Mouse (Mus musculus): ENCODE measurements at regions not wholly inside any gene's neighbourhood (a gene's known extent, or its start where the extent isn't known, plus 50 kb on each side); places are given as distances from the start of the nearest gene placed in this dataset.

DNA sequence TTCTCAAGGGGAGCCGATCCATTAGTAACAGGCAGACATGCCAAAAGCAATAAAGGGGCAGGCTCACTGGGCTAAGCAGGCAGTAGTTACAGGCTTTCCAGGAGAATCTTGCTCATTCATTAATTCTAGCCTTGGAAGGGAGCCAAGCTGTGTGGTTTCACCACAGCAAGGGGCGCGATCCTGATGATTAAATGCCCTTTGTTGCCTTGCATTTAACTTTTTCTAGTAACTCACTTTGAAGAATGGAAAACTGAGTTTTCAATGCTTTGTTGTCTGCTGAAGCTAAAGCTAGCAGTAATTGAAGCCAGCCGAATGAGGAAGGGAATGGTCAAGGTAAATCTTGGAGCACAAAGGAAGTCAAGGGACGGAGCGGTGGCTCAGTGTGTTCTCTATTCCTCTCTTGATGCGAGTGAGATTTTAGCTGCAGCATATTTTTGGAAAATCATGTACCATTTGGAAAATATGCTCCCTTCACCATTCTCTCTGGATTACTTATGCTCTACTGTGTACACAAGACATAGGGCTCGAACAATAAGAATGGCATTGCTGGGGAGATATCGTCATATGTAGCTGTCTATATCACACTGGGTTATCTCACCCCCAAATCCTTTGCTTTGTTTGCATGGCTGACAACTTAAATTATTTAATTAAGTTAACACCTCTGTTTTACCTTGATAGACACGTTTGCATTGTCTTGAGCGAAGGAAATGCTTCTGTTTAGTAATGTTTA is 1399.4 kb downstream of the Slc22a22 start:
- Histone ChIP-seq H3K27ac (no peak overlapping the region), H3K4me3 (replicated peaks; ENCODE audit: low read depth, low read length) (no peak overlapping the region), H3K4me1 (replicated peaks; ENCODE audit: insufficient read depth, low read length) (no peaks in the 10 kb centered on the region), H3K27me3 (ENCODE audit: insufficient read depth, low read length) (no peaks in the 10 kb centered on the region), H3K9me3 (replicated peaks; ENCODE audit: low read length) (no peaks in the 10 kb centered on the region), H3K9ac (ENCODE audit: low read depth, low read length) (no peak overlapping the region), H3K4me2 (ENCODE audit: low read length) (no peak overlapping the region), H3K36me3 (ENCODE audit: insufficient read depth, low read length) (no peaks in the 10 kb centered on the region)
- TF ChIP-seq CTCF (IDR thresholded peaks at IDR 0.05; ENCODE audit: low read depth), result no peak
- ATAC-seq (replicated peaks; ENCODE audit: low FRiP score, low read depth) (no peak), DNase-seq (ENCODE audit: low spot score) (peak; percentile 42)
- 59% methylated on average over 11 of the region's 11 CpGs for WGBS

DNA sequence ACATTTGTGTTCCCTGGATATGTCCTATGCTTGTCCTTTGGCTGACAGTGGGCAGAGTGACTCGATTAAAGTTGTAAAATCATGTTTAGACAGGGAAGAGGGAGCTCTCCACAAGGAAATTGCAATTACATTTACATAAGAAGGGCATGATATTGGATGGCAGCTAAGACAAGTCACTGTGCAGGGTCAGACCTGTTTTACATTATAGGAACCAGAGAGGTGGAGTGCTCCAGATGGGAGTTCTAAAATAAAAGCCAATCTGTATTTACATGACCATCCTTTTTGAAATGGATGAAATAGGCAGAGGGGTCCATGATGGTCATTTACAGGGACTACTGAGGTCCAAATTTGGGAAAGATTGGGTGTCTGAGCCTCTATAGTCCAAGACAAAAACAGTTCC is 1400.3 kb downstream of the Slc22a22 start:
- Histone ChIP-seq H3K4me3 (replicated peaks; ENCODE audit: low read depth, low read length) (no peak overlapping the region), H3K4me1 (replicated peaks; ENCODE audit: insufficient read depth, low read length) (no peaks in the 10 kb centered on the region), H3K9me3 (replicated peaks; ENCODE audit: low read length) (no peaks in the 10 kb centered on the region; the same call in 1 of the 2 replicates), H3K27ac (no peak overlapping the region), H3K9ac (ENCODE audit: low read depth, low read length) (no peak overlapping the region), H3K36me3 (ENCODE audit: insufficient read depth, low read length) (no peaks in the 10 kb centered on the region), H3K4me2 (ENCODE audit: low read length) (no peak overlapping the region), H3K27me3 (ENCODE audit: insufficient read depth, low read length) (no peaks in the 10 kb centered on the region)
- DNase-seq (ENCODE audit: low spot score), result no peak
- ATAC-seq (replicated peaks; ENCODE audit: low FRiP score, low read depth), result no peak
- WGBS, result 24% methylated on average over 1 of the region's 1 CpGs
- no peak for TF ChIP-seq CTCF (IDR thresholded peaks at IDR 0.05; ENCODE audit: low read depth)

DNA sequence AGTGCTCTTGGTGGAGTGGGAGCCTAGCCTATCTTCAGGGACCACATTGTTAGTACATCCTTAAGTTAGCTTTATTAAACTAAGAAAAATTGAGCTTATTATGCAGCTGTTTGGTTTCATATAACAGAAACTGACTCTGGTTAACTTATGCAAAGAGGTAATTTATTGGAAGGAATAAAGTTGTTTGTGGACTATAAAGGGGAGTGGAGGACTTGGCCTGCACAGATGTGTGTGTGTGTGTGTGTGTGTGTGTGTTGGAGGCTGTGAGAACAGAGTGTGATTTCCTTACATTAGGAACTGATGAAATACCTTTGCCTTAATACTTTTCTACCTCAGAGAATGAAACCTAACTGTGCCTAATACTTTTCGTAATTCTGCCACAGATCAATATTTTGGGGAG is 1400.7 kb downstream of the Slc22a22 start:
- no peak for ATAC-seq (replicated peaks; ENCODE audit: low FRiP score, low read depth)
- Histone ChIP-seq H3K27ac (no peak overlapping the region), H3K4me1 (replicated peaks; ENCODE audit: insufficient read depth, low read length) (no peaks in the 10 kb centered on the region), H3K9ac (ENCODE audit: low read depth, low read length) (no peak overlapping the region), H3K27me3 (ENCODE audit: insufficient read depth, low read length) (no peaks in the 10 kb centered on the region), H3K4me3 (replicated peaks; ENCODE audit: low read depth, low read length) (no peak overlapping the region), H3K36me3 (ENCODE audit: insufficient read depth, low read length) (no peaks in the 10 kb centered on the region), H3K4me2 (ENCODE audit: low read length) (no peak overlapping the region), H3K9me3 (replicated peaks; ENCODE audit: low read length) (no peaks in the 10 kb centered on the region; the same call in 1 of the 2 replicates)
- TF ChIP-seq CTCF (IDR thresholded peaks at IDR 0.05; ENCODE audit: low read depth), result no peak
- DNase-seq (ENCODE audit: low spot score), result peak; percentile 27
- WGBS, result 82% methylated on average over 1 of the region's 1 CpGs

DNA sequence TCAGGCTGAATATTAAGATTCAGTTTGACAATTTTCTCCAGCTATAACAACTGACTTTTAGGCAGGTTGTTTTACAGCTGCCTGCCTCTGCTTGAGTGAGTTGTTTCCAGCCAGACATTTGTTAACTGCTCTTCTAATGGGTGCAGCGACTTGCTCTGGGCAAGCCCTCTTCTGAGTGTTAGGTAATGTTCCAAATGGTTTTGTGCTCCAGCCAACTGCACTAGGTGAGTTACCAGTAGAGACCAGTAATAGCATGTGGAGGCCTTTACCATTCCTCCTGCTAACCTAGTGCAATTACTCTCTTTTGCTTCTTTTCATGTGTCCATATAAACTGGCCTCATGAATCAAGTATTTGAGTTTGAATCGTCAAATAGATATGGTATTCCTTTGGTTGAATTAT is 1407.9 kb downstream of the Slc22a22 start:
- Histone ChIP-seq H3K4me1 (replicated peaks; ENCODE audit: insufficient read depth, low read length) (no peaks in the 10 kb centered on the region), H3K27ac (no peak overlapping the region), H3K9ac (ENCODE audit: low read depth, low read length) (no peak overlapping the region), H3K4me3 (replicated peaks; ENCODE audit: low read depth, low read length) (no peak overlapping the region), H3K36me3 (ENCODE audit: insufficient read depth, low read length) (no peaks in the 10 kb centered on the region), H3K27me3 (ENCODE audit: insufficient read depth, low read length) (no peaks in the 10 kb centered on the region), H3K9me3 (replicated peaks; ENCODE audit: low read length) (no peaks in the 10 kb centered on the region; the same call in 1 of the 2 replicates), H3K4me2 (ENCODE audit: low read length) (no peak overlapping the region)
- ATAC-seq (replicated peaks; ENCODE audit: low FRiP score, low read depth), result no peak
- no peak for TF ChIP-seq CTCF (IDR thresholded peaks at IDR 0.05; ENCODE audit: low read depth)
- WGBS, result 76% methylated on average over 2 of the region's 2 CpGs
- no peak for DNase-seq (ENCODE audit: low spot score)

DNA sequence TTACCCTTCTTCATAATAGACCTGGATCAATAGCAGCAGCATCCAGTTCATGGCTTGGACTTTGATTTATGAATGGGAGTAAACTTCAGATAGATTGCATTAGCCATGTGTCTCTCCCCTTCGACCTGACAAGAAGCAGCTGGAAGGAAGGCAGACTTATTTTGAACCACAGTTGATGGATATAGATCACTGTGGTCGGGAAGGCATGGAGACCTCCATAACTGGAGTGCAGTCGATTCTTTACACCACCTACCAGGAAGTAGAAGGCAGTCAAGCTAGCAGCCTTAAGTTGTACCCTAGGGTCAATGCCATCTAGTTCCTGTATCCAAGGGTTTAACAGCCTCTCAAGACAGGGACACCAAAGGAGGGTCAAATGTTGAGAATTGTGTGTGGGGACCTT is 1410.2 kb downstream of the Slc22a22 start:
- H3K36me3 ChIP-seq (ENCODE audit: insufficient read depth, low read length), result no peaks in the 10 kb centered on the region
- DNase-seq (ENCODE audit: low spot score) (peak; percentile 58), ATAC-seq (replicated peaks; ENCODE audit: low FRiP score, low read depth) (peak; percentile 9; the same call in 1 of the 2 replicates)
- H3K4me1 ChIP-seq (replicated peaks; ENCODE audit: insufficient read depth, low read length), result no peaks in the 10 kb centered on the region
- WGBS, result 15% methylated on average over 3 of the region's 3 CpGs
- no peaks in the 10 kb centered on the region for H3K27me3 ChIP-seq (ENCODE audit: insufficient read depth, low read length)
- H3K4me2 ChIP-seq (ENCODE audit: low read length), result no peak overlapping the region
- H3K4me3 ChIP-seq (replicated peaks; ENCODE audit: low read depth, low read length), result no peak overlapping the region
- no peak overlapping the region for H3K27ac ChIP-seq
- H3K9ac ChIP-seq (ENCODE audit: low read depth, low read length), result no peak overlapping the region
- no peaks in the 10 kb centered on the region for H3K9me3 ChIP-seq (replicated peaks; ENCODE audit: low read length)
- TF ChIP-seq CTCF (IDR thresholded peaks at IDR 0.05; ENCODE audit: low read depth), result no peak

DNA sequence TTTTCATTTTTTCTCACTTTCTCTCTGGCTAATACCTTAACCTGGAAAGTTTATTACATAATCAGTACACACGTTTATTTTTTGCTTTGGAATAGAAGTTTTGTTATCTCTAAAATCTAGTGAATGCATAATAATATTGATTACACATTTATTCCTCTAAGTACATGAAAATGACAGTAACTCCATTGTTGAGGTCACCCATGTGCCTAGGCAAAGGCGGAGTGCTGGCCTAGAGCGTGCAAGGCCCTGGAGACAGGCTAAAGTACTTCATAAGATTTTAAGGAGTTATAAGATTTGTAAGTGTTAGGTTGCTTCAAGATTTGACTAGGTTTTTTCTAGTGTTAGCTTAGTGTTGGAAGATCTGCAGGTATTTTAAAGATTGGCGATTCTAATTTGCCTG is 1410.9 kb downstream of the Slc22a22 start:
- Histone ChIP-seq H3K27ac (no peak overlapping the region), H3K9ac (ENCODE audit: low read depth, low read length) (no peak overlapping the region), H3K4me1 (replicated peaks; ENCODE audit: insufficient read depth, low read length) (no peaks in the 10 kb centered on the region), H3K36me3 (ENCODE audit: insufficient read depth, low read length) (no peaks in the 10 kb centered on the region), H3K9me3 (replicated peaks; ENCODE audit: low read length) (no peaks in the 10 kb centered on the region), H3K27me3 (ENCODE audit: insufficient read depth, low read length) (no peaks in the 10 kb centered on the region), H3K4me3 (replicated peaks; ENCODE audit: low read depth, low read length) (no peak overlapping the region), H3K4me2 (ENCODE audit: low read length) (no peak overlapping the region)
- peak; percentile 16 for DNase-seq (ENCODE audit: low spot score)
- ATAC-seq (replicated peaks; ENCODE audit: low FRiP score, low read depth), result peak; percentile 43; the same call in 1 of the 2 replicates
- no peak for TF ChIP-seq CTCF (IDR thresholded peaks at IDR 0.05; ENCODE audit: low read depth)
- WGBS, result 58% methylated on average over 4 of the region's 4 CpGs
